Mouse (Mus musculus) bone marrow, adult 2 months (tissue): ENCODE results near the gene Tmtc4.

Experiments
- CTCF ChIP-seq: fragments of 200-500 bp; IDR thresholded peaks from 2 replicates; pipeline ENCODE4 v1.5.1; 2011; ENCODE audit warnings: low read length, control low read depth; ENCODE audit not compliant: control insufficient read depth, insufficient read depth
- POLR2A ChIP-seq: fragments of 200-500 bp; IDR thresholded peaks from 2 replicates; pipeline ENCODE4 v1.6.1; 2011; ENCODE audit warnings: low read depth, mild to moderate bottlenecking, control low read depth, low read length, borderline replicate concordance; ENCODE audit not compliant: control insufficient read depth

DNA sequence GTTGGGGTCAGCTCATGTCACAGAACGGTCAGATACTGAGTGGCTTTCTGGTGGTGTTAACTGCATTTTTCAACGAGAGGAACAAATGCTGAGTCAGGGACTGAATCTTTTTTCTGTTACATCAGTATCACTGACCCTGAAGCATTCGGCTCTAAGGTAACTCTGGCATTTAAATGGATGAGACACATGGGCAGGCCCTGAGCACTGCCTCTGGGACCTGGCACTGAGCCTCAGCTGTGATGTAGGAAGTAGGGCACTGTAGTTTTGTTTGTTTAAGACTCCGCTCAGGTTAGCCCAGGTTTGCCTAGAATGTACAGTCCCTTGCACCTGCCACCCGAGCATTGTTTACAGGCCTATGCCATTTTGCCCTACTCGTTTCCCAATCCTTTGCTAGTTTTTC, 114.0 kb downstream of the Tmtc4 start:
- TF ChIP-seq CTCF (no peak), POLR2A (no peak)
